Mouse (Mus musculus) heart, postnatal 4 days (tissue): Measurements from ENCODE around the gene Spen. TPM values are rescaled to one million over a fixed set of nuclear protein-coding genes. Genes with fewer than 3 reads are reported as not detected.
"Not testable (repeated sequence)": the region's sequence is repeated elsewhere in the genome, so short reads cannot be mapped to it uniquely, and the experiment has no call there.

Source experiments
- DNase-seq: peaks from one replicate; pipeline ENCODE4 v3.0.0; 2021
- total RNA-seq, 2 experiments: library from RNA; stranded (reverse); gene quantifications; 2 replicates each; pipeline ENCODE4 v1.2.3; 2021

Gene Spen
- total RNA-seq, 2 experiments from 2014 or later = 33.7 to 34.9 TPM

GRCm38 (mm10) chr4:141559131-141559897 is 20.9 kb upstream of the Spen start:
- peak; percentile 76 for DNase-seq

- no peak for DNase-seq
Measured at GRCm38 (mm10) chr4:141558658-141559057, 20.3 kb upstream of the Spen start.

- DNase-seq = not testable (repeated sequence)
Measured at GRCm38 (mm10) chr4:141556163-141556562, 17.8 kb upstream of the Spen start.

- not testable (repeated sequence) for DNase-seq
Measured at GRCm38 (mm10) chr4:141554255-141554865, 16.0 kb upstream of the Spen start.

- no peak for DNase-seq
Measured at GRCm38 (mm10) chr4:141552484-141552883, 14.1 kb upstream of the Spen start.

GRCm38 (mm10) chr4:141547299-141547698 is 8.9 kb upstream of the Spen start:
- no peak for DNase-seq

- DNase-seq = peak; percentile 87
Measured at GRCm38 (mm10) chr4:141546334-141547200, 8.2 kb upstream of the Spen start.

GRCm38 (mm10) chr4:141545743-141546333 is 7.4 kb upstream of the Spen start:
- peak; percentile 100 for DNase-seq

GRCm38 (mm10) chr4:141545071-141545742 is 6.8 kb upstream of the Spen start:
- DNase-seq = peak; percentile 82

- no peak for DNase-seq
Measured at GRCm38 (mm10) chr4:141544536-141544935, 6.1 kb upstream of the Spen start.

- no peak for DNase-seq
Measured at GRCm38 (mm10) chr4:141543593-141543992, 5.2 kb upstream of the Spen start.

- no peak for DNase-seq
Measured at GRCm38 (mm10) chr4:141541851-141542250, 3.5 kb upstream of the Spen start.

GRCm38 (mm10) chr4:141540844-141541243 is 2.4 kb upstream of the Spen start:
- DNase-seq = no peak

- no peak for DNase-seq
Measured at GRCm38 (mm10) chr4:141539213-141539767, 893 bp upstream of the Spen start.

GRCm38 (mm10) chr4:141537706-141538407 is 540 bp downstream of the Spen start:
- DNase-seq = peak; percentile 58

- DNase-seq = no peak
Measured at GRCm38 (mm10) chr4:141537226-141537610, 1.2 kb downstream of the Spen start.

GRCm38 (mm10) chr4:141536291-141537225 is 1.8 kb downstream of the Spen start:
- peak; percentile 57 for DNase-seq

GRCm38 (mm10) chr4:141534947-141535680 is 3.3 kb downstream of the Spen start:
- DNase-seq = peak; percentile 66

- DNase-seq = no peak
Measured at GRCm38 (mm10) chr4:141530979-141531378, 7.4 kb downstream of the Spen start.
